Mouse (Mus musculus) regulatory T cell (primary cell): ENCODE measurements around the gene Rpl37.

Experiments used
- in situ Hi-C: fragments of 300-600 bp; cut with MboI, MseI; formaldehyde crosslinking; loops from one replicate; pipeline ENCODE4 v1.15.1; 2025; ENCODE audit warnings: high pct_unique_total_duplicates

Rpl37 gene

GRCm38 (mm10) chr15:5149187-5149586 is 32.7 kb downstream of the Rpl37 start:
- in situ Hi-C loops: no loop called here

- in situ Hi-C loops: no loop called here
Measured at GRCm38 (mm10) chr15:5152171-5152570, 35.7 kb downstream of the Rpl37 start.

GRCm38 (mm10) chr15:5154621-5155020 is 38.2 kb downstream of the Rpl37 start:
- in situ Hi-C loops: no loop called here

GRCm38 (mm10) chr15:5155093-5155492 is 38.6 kb downstream of the Rpl37 start:
- in situ Hi-C loops: no loop called here

GRCm38 (mm10) chr15:5156355-5156754 is 39.9 kb downstream of the Rpl37 start:
- in situ Hi-C loops: no loop called here

- in situ Hi-C loops: no loop called here
Measured at GRCm38 (mm10) chr15:5157386-5157785, 40.9 kb downstream of the Rpl37 start.

- in situ Hi-C loops: no loop called here
Measured at GRCm38 (mm10) chr15:5158827-5159226, 42.4 kb downstream of the Rpl37 start.

GRCm38 (mm10) chr15:5165121-5165773 is 48.8 kb downstream of the Rpl37 start:
- in situ Hi-C loops: no loop called here
